Mouse (Mus musculus) MEL (cell line): ENCODE data around the gene Orm2. TPM values are rescaled to one million over a fixed set of nuclear protein-coding genes. Genes with fewer than 3 reads are reported as not detected.

Source experiments
- DNase-seq: peaks from one replicate; pipeline ENCODE4 v3.0.0; 2011; ENCODE audit warnings: low read depth, low spot score
- H3K27ac ChIP-seq: 2 replicates; pipeline ENCODE4 v1.5.1; 2012; ENCODE audit warnings: low read depth, mild to moderate bottlenecking, control low read depth, low read length, moderate library complexity; ENCODE audit not compliant: control insufficient read depth
- H3K27me3 ChIP-seq, 2 experiments: fragments of 150-350 bp in 1 of 2; sonication (generic) in 1 of 2; 2 replicates each; pipeline ENCODE4 v1.6.1; 2012; ENCODE audit warnings: low read length in 2 of 2, mild to moderate bottlenecking in 2 of 2, improper control_type of control experiment in 1 of 2, moderate library complexity in 1 of 2; ENCODE audit not compliant: insufficient read depth in 2 of 2, control insufficient read depth in 1 of 2
- H3K36me3 ChIP-seq, 2 experiments: 2 replicates each; pipeline ENCODE4 v1.6.1; 2012 to 2014; ENCODE audit warnings: low read length in 2 of 2, improper control_type of control experiment in 1 of 2, inconsistent platforms in 1 of 2, mild to moderate bottlenecking in 1 of 2; ENCODE audit not compliant: insufficient read depth in 2 of 2, control insufficient read depth in 1 of 2
- H3K4me1 ChIP-seq, 2 experiments: fragments of 150-350 bp in 1 of 2; sonication (generic) in 1 of 2; 2 replicates each; pipeline ENCODE4 v1.6.1; 2012; ENCODE audit warnings: low read length in 2 of 2, improper control_type of control experiment in 1 of 2, mild to moderate bottlenecking in 1 of 2; ENCODE audit not compliant: insufficient read depth in 2 of 2, control insufficient read depth in 1 of 2
- H3K4me3 ChIP-seq, 2 experiments: fragments of 150-350 bp in 1 of 2; sonication (generic) in 1 of 2; 2 replicates each; pipeline ENCODE4 v1.5.1; 2012; ENCODE audit warnings: low read depth in 2 of 2, low read length in 2 of 2, mild to moderate bottlenecking in 2 of 2, moderate library complexity in 2 of 2, control low read depth in 1 of 2, improper control_type of control experiment in 1 of 2; ENCODE audit not compliant: control insufficient read depth in 1 of 2, insufficient read depth in 1 of 2
- H3K79me2 ChIP-seq: 2 replicates; pipeline ENCODE4 v1.6.1; 2012; ENCODE audit warnings: mild to moderate bottlenecking, low read length, moderate library complexity; ENCODE audit not compliant: control insufficient read depth, poor library complexity, insufficient read depth
- H3K9ac ChIP-seq: 2 replicates; pipeline ENCODE4 v1.6.1; 2012; ENCODE audit warnings: low read depth, mild to moderate bottlenecking, control low read depth, low read length, moderate library complexity; ENCODE audit not compliant: control insufficient read depth, poor library complexity, severe bottlenecking
- H3K9me3 ChIP-seq: fragments of 150-350 bp; sonication (generic); replicated peaks from 2 replicates; pipeline ENCODE4 v1.6.1; 2012; ENCODE audit warnings: mild to moderate bottlenecking, low read length, improper control_type of control experiment, moderate library complexity; ENCODE audit not compliant: insufficient read depth
- CHD1 ChIP-seq: IDR thresholded peaks from 2 replicates; pipeline ENCODE4 v1.6.1; 2012; ENCODE audit warnings: low read depth, mild to moderate bottlenecking, inconsistent platforms, low read length, improper control_type of control experiment
- CHD2 ChIP-seq: IDR thresholded peaks from 2 replicates; pipeline ENCODE4 v1.6.1; 2011; ENCODE audit warnings: low read length, improper control_type of control experiment
- HCFC1 ChIP-seq: IDR thresholded peaks from 2 replicates; pipeline ENCODE4 v1.6.1; 2012; ENCODE audit warnings: low read depth, mild to moderate bottlenecking, inconsistent platforms, low read length, improper control_type of control experiment, moderate library complexity
- KAT2A ChIP-seq: conservative IDR thresholded peaks from 2 replicates; pipeline ENCODE4 v1.6.1; 2012; ENCODE audit warnings: low read depth, low read length, improper control_type of control experiment, inconsistent platforms
- MAZ ChIP-seq: IDR thresholded peaks from 2 replicates; pipeline ENCODE4 v1.6.1; 2012; ENCODE audit warnings: low read depth, mild to moderate bottlenecking, inconsistent platforms, low read length, improper control_type of control experiment
- MEF2A ChIP-seq: IDR thresholded peaks from 2 replicates; pipeline ENCODE4 v1.6.1; 2014; ENCODE audit warnings: low read depth, mild to moderate bottlenecking, inconsistent platforms, low read length, improper control_type of control experiment; ENCODE audit not compliant: poor library complexity, insufficient replicate concordance, severe bottlenecking; ENCODE audit errors: extremely low read depth
- MYB ChIP-seq: IDR thresholded peaks from 2 replicates; pipeline ENCODE4 v1.6.1; 2011; ENCODE audit warnings: mild to moderate bottlenecking, low read depth, low read length, improper control_type of control experiment
- NELFE ChIP-seq: IDR thresholded peaks from 2 replicates; pipeline ENCODE4 v1.6.1; 2011; ENCODE audit warnings: low read depth, low read length, improper control_type of control experiment
- NRF1 ChIP-seq: IDR thresholded peaks from 2 replicates; pipeline ENCODE4 v1.6.1; 2014; ENCODE audit warnings: low read depth, mild to moderate bottlenecking, inconsistent platforms, low read length, improper control_type of control experiment, moderate library complexity; ENCODE audit not compliant: poor library complexity, insufficient read depth, severe bottlenecking
- POLR2AphosphoS2 ChIP-seq: IDR thresholded peaks from 2 replicates; pipeline ENCODE4 v1.6.1; 2011; ENCODE audit warnings: low read length, improper control_type of control experiment
- POLR2AphosphoS5 ChIP-seq: IDR thresholded peaks from 2 replicates; pipeline ENCODE4 v1.6.1; 2012; ENCODE audit warnings: low read depth, borderline replicate concordance, mild to moderate bottlenecking, inconsistent platforms, low read length, moderate library complexity, mixed read lengths
- SIN3A ChIP-seq: IDR thresholded peaks from 2 replicates; pipeline ENCODE4 v1.6.1; 2012; ENCODE audit warnings: low read length, improper control_type of control experiment, inconsistent platforms
- TAL1 ChIP-seq: IDR thresholded peaks from 2 replicates; pipeline ENCODE4 v1.6.1; 2012; ENCODE audit warnings: mild to moderate bottlenecking, inconsistent platforms, low read length, moderate library complexity, mixed read lengths
- USF1 ChIP-seq: IDR thresholded peaks from 2 replicates; pipeline ENCODE4 v1.6.1; 2014; ENCODE audit warnings: low read depth, mild to moderate bottlenecking, inconsistent platforms, low read length, improper control_type of control experiment, moderate library complexity
- ZC3H11A ChIP-seq: IDR thresholded peaks from 2 replicates; pipeline ENCODE4 v1.6.1; 2012; ENCODE audit warnings: low read depth, mild to moderate bottlenecking, inconsistent platforms, low read length, improper control_type of control experiment
- ZMIZ1 ChIP-seq: IDR thresholded peaks from 2 replicates; pipeline ENCODE4 v1.6.1; 2012; ENCODE audit warnings: low read depth, mild to moderate bottlenecking, inconsistent platforms, low read length, improper control_type of control experiment, moderate library complexity
- ZNF384 ChIP-seq: IDR thresholded peaks from 2 replicates; pipeline ENCODE4 v1.6.1; 2012; ENCODE audit warnings: low read depth, mild to moderate bottlenecking, inconsistent platforms, low read length, improper control_type of control experiment
- polyA plus RNA-seq, 2 experiments: library from polyadenylated mRNA; stranded (reverse) in 1 of 2; unstranded in 1 of 2; fragments of >175 nt in 1 of 2; fragments of >200 nt in 1 of 2; gene quantifications; 2 replicates each; pipeline versions ENCODE4 v1.2.1 to v1.2.4; 2012; ENCODE audit warnings: low replicate concordance in 2 of 2, low read depth in 1 of 2; ENCODE audit not compliant: insufficient read length in 2 of 2, insufficient read depth in 1 of 2, missing spikeins in 1 of 2
- total RNA-seq: library from RNA; depleted of rRNA; stranded (reverse); fragments of 300-350 nt; gene quantifications from 2 replicates; pipeline ENCODE4 v1.2.3, GENCODE M21; 2012

The Orm2 gene
- total and polyA plus RNA-seq, 3 experiments, result not detected

DNA sequence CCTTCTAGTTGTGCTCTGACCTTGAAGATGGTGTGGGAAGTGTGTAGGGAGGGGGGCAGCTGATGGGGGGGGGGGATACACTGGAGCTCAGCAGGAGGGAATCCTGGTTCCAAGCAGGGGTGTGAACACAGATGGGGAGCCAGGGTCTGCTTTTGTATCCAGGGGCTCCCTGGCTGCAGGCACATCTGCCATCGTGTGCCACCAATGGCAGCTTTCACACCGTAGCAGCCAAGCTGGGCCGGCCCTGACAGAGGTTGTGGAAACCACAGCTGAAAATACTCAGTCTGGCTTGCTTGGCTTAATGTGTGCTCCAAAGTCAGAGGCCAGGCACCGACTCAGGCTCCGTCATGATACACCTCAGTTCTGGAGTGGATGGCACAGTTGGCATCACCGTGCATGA, 25.8 kb downstream of the Orm2 start:
- peaks cover 0 to 35% of the 10 kb centered on the region in 2 experiments; a peak in 3 of 4 replicates for H3K36me3 ChIP-seq
- H3K9ac ChIP-seq, result no peak overlapping the region
- no peak overlapping the region for H3K27ac ChIP-seq

DNA sequence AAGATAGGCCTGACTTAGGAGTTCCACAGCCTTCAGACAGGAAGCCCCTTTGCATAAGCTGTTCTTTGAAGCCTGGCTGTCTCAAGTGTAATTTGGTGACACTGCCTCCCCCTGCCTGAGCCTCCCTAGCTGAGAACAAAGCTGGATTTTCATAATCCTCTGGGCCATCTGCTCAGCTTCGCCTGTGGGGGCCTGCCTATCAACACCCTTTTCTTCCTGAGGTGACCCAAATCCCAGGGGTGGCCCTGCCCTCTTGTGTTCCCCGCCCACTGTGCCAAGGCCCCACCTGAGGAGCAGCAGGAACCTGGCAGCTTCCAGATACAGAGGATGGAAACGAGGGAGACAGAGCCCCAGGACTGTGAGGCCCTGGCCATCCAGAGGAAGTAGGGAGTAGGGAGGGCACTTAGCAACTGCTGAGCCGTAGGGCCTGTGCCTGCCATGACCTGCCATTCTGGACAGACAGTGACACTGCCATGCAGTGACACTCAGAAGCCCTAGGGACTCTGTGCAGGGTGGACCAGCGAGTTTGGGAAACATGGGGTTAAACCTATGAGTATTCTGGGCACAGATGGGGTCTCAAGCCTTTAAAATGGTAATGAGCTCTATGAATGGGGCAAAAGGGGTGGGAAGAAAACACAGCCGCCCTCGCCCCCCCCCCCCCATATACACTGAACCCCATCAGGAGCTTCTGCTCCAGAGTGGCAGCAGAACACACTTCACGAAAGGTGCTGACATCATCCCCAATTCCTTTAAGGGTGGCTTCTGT, 27.1 kb downstream of the Orm2 start:
- no peak for TF ChIP-seq MAZ
- Histone ChIP-seq H3K4me1 (peaks cover 12 to 23% of the 10 kb centered on the region in 2 experiments), H3K27me3 (no peaks in the 10 kb centered on the region), H3K36me3 (peaks cover 0 to 22% of the 10 kb centered on the region in 2 experiments; a peak in 3 of 4 replicates), H3K9ac (no peak overlapping the region), H3K4me3 (no peak overlapping the region), H3K79me2 (no peaks in the 10 kb centered on the region), H3K9me3 (no peaks in the 10 kb centered on the region), H3K27ac (no peak overlapping the region)
- no peak for DNase-seq

More for the DNA sequence above, 25.8 kb downstream of the Orm2 start:
- H3K4me1 ChIP-seq, result peaks cover 21 to 36% of the 10 kb centered on the region in 2 experiments
- H3K79me2 ChIP-seq, result no peaks in the 10 kb centered on the region
- DNase-seq, result no peak
- TF ChIP-seq HCFC1, result no peak
- TF ChIP-seq ZC3H11A, result no peak
- no peak for TF ChIP-seq NRF1
- TF ChIP-seq, all 39 proteins: peak for 0
- H3K9me3 ChIP-seq, result no peaks in the 10 kb centered on the region
- no peaks in the 10 kb centered on the region for H3K27me3 ChIP-seq
- no peak overlapping the region for H3K4me3 ChIP-seq

DNA sequence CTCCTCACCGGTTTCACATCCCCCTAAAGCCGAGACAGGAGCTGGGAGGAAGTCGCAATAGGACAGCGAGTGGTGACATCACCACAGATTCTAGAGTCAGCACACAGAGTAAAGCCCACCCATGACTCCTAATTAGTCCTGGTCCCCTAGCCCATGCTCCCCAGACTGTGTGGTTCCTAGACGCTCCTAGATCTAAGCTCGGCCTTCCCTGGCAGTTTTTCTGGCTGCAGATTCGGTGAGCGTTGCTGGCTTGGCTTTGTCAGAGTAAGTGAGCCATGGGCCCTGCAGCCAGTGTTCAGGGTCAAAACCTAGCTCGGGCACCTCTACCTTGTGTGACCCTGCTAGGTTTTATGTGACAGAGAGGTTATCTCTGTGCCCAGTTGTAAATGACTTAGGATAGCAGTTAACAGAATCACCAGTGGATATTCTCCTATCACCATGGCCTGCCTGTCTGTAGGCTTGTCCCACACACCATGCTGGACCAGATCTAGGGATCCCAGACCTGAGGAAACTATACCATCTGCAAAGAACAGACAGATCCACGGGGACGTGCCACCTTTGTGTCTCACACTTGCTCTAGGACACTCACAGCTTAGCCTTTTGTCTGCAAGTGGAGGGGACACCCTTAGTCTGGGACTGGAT, 27.8 kb downstream of the Orm2 start:
- no peak for DNase-seq
- Histone ChIP-seq H3K27ac (no peak overlapping the region), H3K36me3 (peaks cover 0 to 16% of the 10 kb centered on the region in 2 experiments; a peak in 3 of 4 replicates), H3K4me3 (no peak overlapping the region), H3K9ac (no peak overlapping the region), H3K79me2 (no peaks in the 10 kb centered on the region)
- no peak for TF ChIP-seq SIN3A
- no peak for TF ChIP-seq KAT2A
- TF ChIP-seq CHD1, result no peak
- no peak for TF ChIP-seq ZMIZ1
- TF ChIP-seq TAL1, result no peak
- TF ChIP-seq CHD2, result no peak
- TF ChIP-seq MEF2A, result no peak
- no peak for TF ChIP-seq NELFE
- no peak for TF ChIP-seq MAZ
- no peak for TF ChIP-seq USF1
- no peak for TF ChIP-seq POLR2AphosphoS5
- no peak for TF ChIP-seq ZNF384
- TF ChIP-seq MYB, result no peak
- no peak for TF ChIP-seq POLR2AphosphoS2
- TF ChIP-seq, all 39 proteins: peak for 0
- H3K4me1 ChIP-seq, result peaks cover 7 to 21% of the 10 kb centered on the region in 2 experiments
- no peaks in the 10 kb centered on the region for H3K27me3 ChIP-seq
- no peaks in the 10 kb centered on the region for H3K9me3 ChIP-seq
